Mouse (Mus musculus): ENCODE results near the gene Dguok. TPM values are rescaled to one million over a fixed set of nuclear protein-coding genes. Genes with fewer than 3 reads are reported as not detected.

Dguok gene
- polyA plus RNA-seq, 1 experiment: 39.7 TPM

DNA sequence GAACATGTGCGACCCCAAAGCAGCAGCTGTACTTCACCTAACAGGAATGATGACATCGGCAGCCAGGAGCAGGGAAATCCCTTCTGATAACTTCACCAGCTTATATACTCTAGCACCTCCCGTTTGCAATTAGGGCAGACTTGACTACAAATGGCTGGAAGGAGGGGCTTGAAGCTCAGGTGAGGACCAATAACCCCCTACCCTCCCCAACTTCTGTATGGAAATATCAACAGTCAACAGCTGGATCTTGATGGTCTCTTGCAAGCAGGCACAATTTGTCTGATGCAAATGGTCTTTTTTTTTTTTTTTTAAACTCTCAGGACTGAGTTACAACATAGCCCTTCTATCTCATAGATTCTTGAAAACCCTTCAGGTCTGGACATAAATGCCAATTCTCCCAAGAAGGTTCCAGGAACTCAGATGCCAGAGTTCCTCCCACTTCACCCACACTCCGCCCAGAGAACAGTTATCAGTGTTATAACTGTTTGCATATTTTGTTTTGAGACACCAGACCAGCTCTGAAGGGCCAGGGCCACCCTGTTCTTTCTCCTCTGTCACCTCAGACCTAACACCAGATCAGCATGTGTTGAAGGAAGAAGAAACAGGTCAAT is 47.6 kb downstream of the Dguok start, which contains the start of gene Tet3:
Gene Tet3 (minus strand): TSS at position 51 of the 611 bp plus-strand sequence.
- TF ChIP-seq POLR2A (IDR thresholded peaks at IDR 0.05; ENCODE audit: low read depth, low read length) (no peak), CTCF (IDR thresholded peaks at IDR 0.05; ENCODE audit: borderline replicate concordance, insufficient read depth, low read length) (no peak)
- Histone ChIP-seq H3K4me3 (ENCODE audit: insufficient read depth, low read length) (no peak within 1 kb of the TSS), H3K4me1 (ENCODE audit: control insufficient read depth, insufficient read depth, low read length) (0 out of 2 replicates have a peak, but pooled peaks cover 4% of the 10 kb centered on the region), H3K27ac (ENCODE audit: insufficient read depth, low read length) (no peak within 1 kb of the TSS)

DNA sequence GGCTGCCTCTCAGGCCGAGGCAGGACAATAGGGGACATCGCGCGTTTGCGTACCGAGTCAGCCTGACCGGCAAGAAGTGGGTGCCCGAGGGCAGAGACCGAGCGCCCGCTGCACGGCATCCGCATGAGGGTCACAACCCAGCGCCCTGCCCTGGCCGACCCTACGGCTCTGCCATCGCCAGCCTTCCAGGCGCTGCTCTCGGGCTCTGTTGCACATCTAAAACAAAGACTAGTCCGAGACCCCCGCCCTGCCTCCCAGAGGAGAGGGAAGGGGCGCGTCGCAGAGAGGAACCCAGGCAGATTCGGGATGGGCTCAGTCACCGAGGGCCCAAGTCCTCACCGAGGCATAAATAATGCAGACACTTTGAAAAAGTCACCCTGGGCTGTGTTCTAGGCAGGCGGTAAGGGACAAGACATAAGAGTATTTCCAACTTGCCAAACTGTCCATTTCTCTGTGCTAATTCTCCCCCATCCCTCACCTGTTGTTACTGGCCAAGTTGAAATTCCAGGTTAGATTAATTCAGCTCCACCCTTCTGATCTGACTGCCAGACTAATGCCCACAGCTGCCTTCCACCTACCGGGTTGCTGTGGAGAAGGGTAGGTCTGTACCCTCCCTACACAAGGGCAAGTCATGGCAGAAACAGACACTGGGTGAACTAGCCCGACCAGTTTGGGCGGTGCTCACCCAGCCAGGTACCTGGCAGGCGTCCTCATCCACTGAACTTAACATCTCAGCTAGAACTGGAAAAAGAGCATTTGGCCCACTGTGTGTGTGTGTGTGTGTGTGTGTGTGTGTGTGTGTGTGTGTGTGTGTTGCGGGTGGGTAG is 49.6 kb downstream of the Dguok start:
- H3K27ac ChIP-seq (ENCODE audit: insufficient read depth, low read length): no peak overlapping the region
- H3K4me1 ChIP-seq (ENCODE audit: control insufficient read depth, insufficient read depth, low read length): 0 out of 2 replicates have a peak, but pooled peaks cover 4% of the 10 kb centered on the region
- peak overlapping the region; percentile 72 for H3K4me3 ChIP-seq (ENCODE audit: insufficient read depth, low read length)
- no peak for TF ChIP-seq CTCF (IDR thresholded peaks at IDR 0.05; ENCODE audit: borderline replicate concordance, insufficient read depth, low read length)
- TF ChIP-seq POLR2A (IDR thresholded peaks at IDR 0.05; ENCODE audit: low read depth, low read length): no peak

- Histone ChIP-seq H3K27ac (ENCODE audit: insufficient read depth, low read length) (no peak overlapping the region), H3K4me1 (ENCODE audit: control insufficient read depth, insufficient read depth, low read length) (0 out of 2 replicates have a peak, but pooled peaks cover 4% of the 10 kb centered on the region), H3K4me3 (ENCODE audit: insufficient read depth, low read length) (peak overlapping the region; percentile 72)
- TF ChIP-seq CTCF (IDR thresholded peaks at IDR 0.05; ENCODE audit: borderline replicate concordance, insufficient read depth, low read length) (no peak), POLR2A (IDR thresholded peaks at IDR 0.05; ENCODE audit: low read depth, low read length) (0 out of 2 replicates have a peak, but pooled peaks have one; percentile 19)
Observed at GRCm38 (mm10) chr6:83456131-83456983, 50.4 kb downstream of the Dguok start.

DNA sequence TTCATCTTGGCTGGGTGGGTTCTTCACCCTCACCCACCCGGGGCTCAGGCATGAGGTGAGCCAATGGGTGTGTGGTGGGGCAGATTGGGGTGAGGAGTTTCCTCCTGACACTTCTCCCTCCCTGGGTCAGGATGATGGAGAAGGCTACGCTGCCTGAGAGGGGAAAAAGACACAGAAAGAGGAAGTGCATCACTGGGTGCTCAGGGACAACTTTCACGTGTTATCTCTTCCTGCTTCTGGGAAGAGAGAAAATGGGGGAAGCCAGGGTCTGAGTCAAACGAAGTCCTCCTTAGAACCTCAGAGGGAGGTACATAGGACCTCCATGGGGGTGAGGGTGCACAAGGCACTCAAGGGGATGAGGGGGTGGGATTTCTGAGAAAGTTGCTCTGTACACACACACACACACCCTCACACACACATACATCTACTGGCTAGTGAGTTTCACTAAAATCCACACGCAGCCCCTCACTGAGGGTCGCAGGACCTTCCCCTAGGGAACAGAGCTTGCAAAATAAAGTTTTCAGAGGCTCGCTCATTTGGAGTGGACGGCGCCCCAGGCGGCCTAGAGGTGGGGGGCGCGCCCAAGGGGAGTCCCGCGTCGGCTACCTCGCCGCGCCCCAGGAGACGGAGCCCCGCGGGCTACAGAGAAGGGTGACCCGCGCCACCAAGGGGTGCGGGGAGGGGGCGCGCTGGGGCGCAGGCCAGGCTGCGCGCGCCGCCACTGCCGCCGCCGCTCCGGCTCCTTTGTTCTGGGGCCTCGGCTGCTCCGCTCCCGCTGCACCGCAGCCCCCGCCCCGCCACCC is 51.2 kb downstream of the Dguok start:
- no peak overlapping the region for H3K27ac ChIP-seq (ENCODE audit: insufficient read depth, low read length)
- peak overlapping the region; percentile 72 for H3K4me3 ChIP-seq (ENCODE audit: insufficient read depth, low read length)
- TF ChIP-seq POLR2A (IDR thresholded peaks at IDR 0.05; ENCODE audit: low read depth, low read length) (no peak), CTCF (IDR thresholded peaks at IDR 0.05; ENCODE audit: borderline replicate concordance, insufficient read depth, low read length) (no peak)
- H3K4me1 ChIP-seq (ENCODE audit: control insufficient read depth, insufficient read depth, low read length): 0 out of 2 replicates have a peak, but pooled peaks cover 4% of the 10 kb centered on the region

GRCm38 (mm10) chr6:83453706-83454105 is 53.1 kb downstream of the Dguok start:
- Histone ChIP-seq H3K27ac (ENCODE audit: insufficient read depth, low read length) (no peak overlapping the region), H3K4me3 (ENCODE audit: insufficient read depth, low read length) (no peak overlapping the region), H3K4me1 (ENCODE audit: control insufficient read depth, insufficient read depth, low read length) (0 out of 2 replicates have a peak, but pooled peaks cover 4% of the 10 kb centered on the region)
- TF ChIP-seq POLR2A (IDR thresholded peaks at IDR 0.05; ENCODE audit: low read depth, low read length) (no peak), CTCF (IDR thresholded peaks at IDR 0.05; ENCODE audit: borderline replicate concordance, insufficient read depth, low read length) (no peak)

- Histone ChIP-seq H3K4me1 (ENCODE audit: control insufficient read depth, insufficient read depth, low read length) (0 out of 2 replicates have a peak, but pooled peaks cover 4% of the 10 kb centered on the region), H3K4me3 (ENCODE audit: insufficient read depth, low read length) (no peak overlapping the region), H3K27ac (ENCODE audit: insufficient read depth, low read length) (no peak overlapping the region)
- no peak for TF ChIP-seq CTCF (IDR thresholded peaks at IDR 0.05; ENCODE audit: borderline replicate concordance, insufficient read depth, low read length)
- no peak for TF ChIP-seq POLR2A (IDR thresholded peaks at IDR 0.05; ENCODE audit: low read depth, low read length)
Observed at GRCm38 (mm10) chr6:83450451-83451303, 56.1 kb downstream of the Dguok start.

- 0 out of 2 replicates have a peak, but pooled peaks cover 4% of the 10 kb centered on the region for H3K4me1 ChIP-seq (ENCODE audit: control insufficient read depth, insufficient read depth, low read length)
- no peak overlapping the region for H3K27ac ChIP-seq (ENCODE audit: insufficient read depth, low read length)
- TF ChIP-seq POLR2A (IDR thresholded peaks at IDR 0.05; ENCODE audit: low read depth, low read length): no peak
- TF ChIP-seq CTCF (IDR thresholded peaks at IDR 0.05; ENCODE audit: borderline replicate concordance, insufficient read depth, low read length): no peak
- no peak overlapping the region for H3K4me3 ChIP-seq (ENCODE audit: insufficient read depth, low read length)
Observed at GRCm38 (mm10) chr6:83449440-83449839, 57.3 kb downstream of the Dguok start.

DNA sequence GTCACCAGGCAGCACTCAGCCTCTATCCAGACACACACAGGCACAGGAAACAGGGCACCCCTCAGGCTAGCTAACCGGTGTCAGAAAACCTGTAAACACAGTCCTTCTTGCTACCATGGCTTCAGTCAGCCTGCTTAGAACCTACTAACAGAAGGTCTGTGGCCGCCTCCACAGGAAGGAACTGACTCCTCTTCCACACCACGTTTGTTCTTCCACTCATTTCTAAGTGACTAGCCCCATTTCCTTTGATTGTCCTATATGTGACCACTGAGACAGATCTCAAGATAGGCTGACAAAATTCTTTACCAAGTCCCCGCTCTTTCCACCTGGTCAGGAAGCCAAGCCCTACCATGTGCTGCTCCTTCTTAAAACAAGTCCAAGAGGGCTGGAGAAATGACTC is 57.9 kb downstream of the Dguok start:
- H3K27ac ChIP-seq (ENCODE audit: insufficient read depth, low read length): no peak overlapping the region
- no peak overlapping the region for H3K4me3 ChIP-seq (ENCODE audit: insufficient read depth, low read length)
- peaks cover 5% of the 10 kb centered on the region; the same call in 1 of the 2 replicates for H3K4me1 ChIP-seq (ENCODE audit: control insufficient read depth, insufficient read depth, low read length)
- no peak for TF ChIP-seq POLR2A (IDR thresholded peaks at IDR 0.05; ENCODE audit: low read depth, low read length)
- no peak for TF ChIP-seq CTCF (IDR thresholded peaks at IDR 0.05; ENCODE audit: borderline replicate concordance, insufficient read depth, low read length)

Data from embryonic fibroblast, embryonic 13.5 days (primary cell).